Mouse (Mus musculus) heart, adult 2 months (tissue): ENCODE measurements around the gene Tmod2.

Experiments used
- CTCF ChIP-seq: fragments of 200-600 bp; IDR thresholded peaks from 2 replicates; pipeline ENCODE4 v1.8.1; 2022; ENCODE audit warnings: antibody characterized with exemption, mild to moderate bottlenecking, moderate library complexity
- EP300 ChIP-seq: fragments of 200-500 bp; IDR thresholded peaks from 2 replicates; pipeline ENCODE4 v1.6.1; 2011; ENCODE audit warnings: low read depth, low read length, control low read depth; ENCODE audit not compliant: insufficient read depth

DNA sequence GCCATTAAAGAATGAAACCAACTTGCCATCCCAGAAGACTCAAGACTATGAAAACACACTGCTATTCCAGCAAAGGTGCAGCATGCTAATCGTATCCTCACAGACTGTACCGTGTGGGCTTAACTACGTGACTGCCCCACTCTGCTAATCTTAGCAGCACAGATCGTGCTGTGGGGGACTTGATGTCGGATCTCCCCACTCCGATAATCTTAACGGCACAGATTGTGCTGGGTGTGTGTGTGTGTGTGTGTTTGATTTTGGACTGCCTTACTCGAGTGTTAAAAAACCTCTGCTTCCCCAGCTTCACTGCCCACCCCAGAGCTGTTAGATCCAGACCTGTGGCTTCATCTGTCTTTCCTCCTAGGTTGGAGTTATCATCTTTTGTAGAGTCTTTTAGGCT is 49.8 kb upstream of the Tmod2 start:
- no peak for TF ChIP-seq CTCF
- TF ChIP-seq EP300, result no peak
